Mouse (Mus musculus) small intestine, adult 10 weeks (tissue): ENCODE data around the gene Rhno1. TPM values are rescaled to one million over a fixed set of nuclear protein-coding genes. Genes with fewer than 3 reads are reported as not detected.

Experiments
- polyA plus RNA-seq: library from polyadenylated mRNA; stranded (reverse); fragments of 350-450 nt; fragmentation: Illumina TruSeq; extraction: RNeasy Lipid Tissue Mini Kit (QIAGEN cat#74804); gene quantifications from one replicate; pipeline ENCODE4 v1.2.3, GENCODE M21; 2014; ENCODE audit warnings: low replicate concordance

Gene Rhno1
- polyA plus RNA-seq, result 6.1 TPM

DNA sequence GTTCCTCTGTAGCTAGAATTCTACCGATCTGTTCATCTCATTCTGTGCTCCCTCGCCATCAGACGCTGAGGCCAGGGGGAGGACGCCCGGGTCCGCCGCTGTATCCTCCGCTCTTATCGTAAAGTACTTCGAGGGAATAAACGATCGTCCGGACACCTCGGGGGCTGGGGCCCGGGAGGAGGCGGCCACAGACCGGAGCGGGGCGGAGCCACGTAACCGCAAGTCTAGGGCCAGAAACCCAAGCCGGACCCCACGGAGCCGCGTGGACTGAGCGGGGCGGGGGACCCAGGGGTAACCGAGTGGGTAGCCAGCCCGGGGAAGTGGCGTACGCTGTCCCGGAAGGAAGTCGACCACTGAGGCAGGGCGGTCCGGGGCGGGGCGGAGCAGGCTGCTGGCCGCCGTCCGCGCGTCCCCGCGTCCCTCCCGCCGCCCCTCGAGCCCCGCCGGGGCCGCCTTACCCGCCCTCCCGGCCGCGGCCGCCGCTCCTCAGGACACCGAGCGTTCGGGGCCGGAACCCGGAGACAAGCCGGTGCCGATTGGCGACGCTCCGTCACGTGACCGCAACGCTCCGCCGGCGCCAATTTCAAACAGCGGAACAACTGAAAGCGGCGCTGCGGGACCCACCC lies at the start of gene Rhno1, which contains the start of gene Foxm1:
Rhno1 (minus strand) TSS at position 531 of the 626 bp plus-strand sequence.
Foxm1 (plus strand) TSS at position 587 of the 626 bp plus-strand sequence.

DNA sequence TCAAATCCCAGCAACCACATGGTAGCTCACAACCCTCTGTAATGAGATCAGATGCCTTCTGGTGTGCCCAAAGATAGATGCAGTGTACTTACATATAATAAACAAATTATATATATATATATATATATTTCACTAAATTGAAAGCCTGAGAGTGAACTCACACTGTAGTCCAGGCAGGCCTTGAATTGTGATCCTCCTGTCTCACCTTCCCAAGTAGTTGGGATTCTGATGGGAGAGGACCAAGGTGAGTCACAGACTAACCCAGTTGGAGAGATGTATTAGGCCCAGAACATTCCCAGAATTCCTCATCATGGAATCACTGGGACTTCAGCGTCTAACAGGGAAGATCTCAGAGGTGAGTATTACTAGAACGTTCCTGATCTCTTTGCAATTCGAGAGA lies 36.3 kb upstream of the Rhno1 start, which contains the start of gene Nrip2:
Nrip2 (plus strand) TSS at position 301 of the 400 bp plus-strand sequence.

DNA sequence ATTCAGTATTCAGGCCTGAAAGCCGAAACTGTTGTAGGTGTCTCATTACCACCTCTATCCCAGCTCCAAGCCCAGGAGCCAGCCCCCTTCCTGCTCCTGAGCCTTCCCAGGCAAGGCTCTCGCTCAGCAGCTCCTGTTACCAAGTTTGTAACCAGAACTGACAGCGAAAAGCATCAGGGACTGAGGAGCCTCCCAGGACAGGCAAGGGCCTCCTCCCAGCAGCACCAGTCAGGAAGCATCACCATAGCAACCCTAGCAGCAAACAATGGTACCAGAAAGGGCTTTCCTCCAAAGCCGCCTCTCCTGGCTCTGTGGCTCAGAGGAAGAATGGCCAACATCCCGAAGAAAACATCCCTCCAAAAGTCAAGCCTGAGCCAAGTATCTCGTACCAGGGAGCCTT lies 12.5 kb upstream of the Rhno1 start, which contains the start of the genes Tex52 and Gm44596:
Tex52 (plus strand) TSS at position 265 of the 400 bp plus-strand sequence.
Gm44596 (plus strand) TSS at position 312 of the 400 bp plus-strand sequence.

DNA sequence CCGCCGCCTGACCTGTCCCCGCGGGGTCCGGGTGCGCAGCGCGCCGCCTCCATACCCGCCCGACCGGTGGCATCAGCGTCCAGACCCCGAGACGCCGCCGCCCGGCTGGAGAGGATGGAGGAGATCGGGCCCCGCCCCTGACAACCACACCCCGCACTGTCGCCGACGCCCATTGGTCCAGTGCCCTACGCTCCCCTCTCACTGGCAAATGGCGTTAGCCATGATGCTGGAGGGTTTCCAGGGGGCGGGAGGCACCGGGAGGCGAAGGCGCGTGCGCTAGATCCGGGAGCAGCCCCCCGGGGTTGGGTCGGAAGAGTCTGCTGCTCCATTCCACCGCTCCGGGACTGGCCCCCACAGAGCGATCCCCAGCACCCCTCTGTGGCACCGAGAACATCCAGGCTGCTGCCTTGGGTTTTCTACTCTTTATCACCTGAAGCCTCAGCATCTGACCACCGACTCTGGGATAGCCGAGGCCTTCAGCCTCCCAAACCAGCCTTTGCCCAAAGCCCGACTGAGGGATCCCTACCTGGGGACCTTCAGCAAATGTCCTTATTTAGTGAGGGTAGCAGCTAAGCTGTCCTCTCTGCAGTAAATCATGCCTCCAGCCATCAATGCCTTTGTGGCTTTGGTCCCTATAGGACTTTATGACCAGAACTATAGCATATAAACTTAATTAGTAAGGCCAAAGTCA lies 6.8 kb downstream of the Rhno1 start, which contains the start of gene Tulp3:
Tulp3 (minus strand) TSS at position 126 of the 691 bp plus-strand sequence.

Other genes with a start within 250 kb of the Rhno1 start
- gene Tspan9, start 219.3 kb downstream of the Rhno1 start, polyA plus RNA-seq, result 0.67 TPM
- 0.26 TPM for gene Tead4, start 62.1 kb downstream of the Rhno1 start, polyA plus RNA-seq
- 0.48 TPM for gene Tulp3, start 7.1 kb downstream of the Rhno1 start, polyA plus RNA-seq
- gene Foxm1, start 56 bp upstream of the Rhno1 start, polyA plus RNA-seq, result 1.3 TPM
- not detected for gene Tex52, start 12.5 kb upstream of the Rhno1 start, polyA plus RNA-seq
- not detected for gene Gm44596, start 12.6 kb upstream of the Rhno1 start, polyA plus RNA-seq
- gene Nrip2, start 36.4 kb upstream of the Rhno1 start, polyA plus RNA-seq, result not detected
- gene Itfg2, start 62.0 kb upstream of the Rhno1 start, polyA plus RNA-seq, result 1.8 TPM
- 33.3 TPM for gene Fkbp4, start 75.8 kb upstream of the Rhno1 start, polyA plus RNA-seq
- 3.0 TPM for gene Pzp, start 163.8 kb upstream of the Rhno1 start, polyA plus RNA-seq
- 2.3 TPM for gene A2ml1, start 218.7 kb upstream of the Rhno1 start, polyA plus RNA-seq